Mouse (Mus musculus): ENCODE data around the gene Sept4. TPM values are rescaled to one million over a fixed set of nuclear protein-coding genes. Genes with fewer than 3 reads are reported as not detected.

The Sept4 gene
- polyA plus RNA-seq, 1 experiment: 25.7 TPM

GRCm38 (mm10) chr11:87566501-87566900 lies 2.2 kb upstream of the Sept4 start, which contains the start of gene Gm11492:
Gm11492 (plus strand) TSS chr11:87566653.
- TF ChIP-seq POLR2A (IDR thresholded peaks at IDR 0.05; ENCODE audit: low read depth, low read length) (no peak), CTCF (IDR thresholded peaks at IDR 0.05; ENCODE audit: extremely low read depth, insufficient read depth, insufficient read length, insufficient replicate concordance) (no peak)
- no peak for DNase-seq (ENCODE audit: low read depth in 1 of 2, low spot score in 2 of 2)
- H3K27ac ChIP-seq (ENCODE audit: insufficient read depth, low read length): no peak within 1 kb of the TSS
- 82% methylated on average over 3 of the region's 3 CpGs for WGBS
- no peaks in the 10 kb centered on the region for H3K4me1 ChIP-seq (ENCODE audit: control insufficient read depth, insufficient read depth, insufficient read length)
- H3K27me3 ChIP-seq (ENCODE audit: control insufficient read depth, insufficient read depth, low read length): no peaks in the 10 kb centered on the region
- H3K36me3 ChIP-seq (ENCODE audit: control insufficient read depth, insufficient read depth, low read length): no peaks in the 10 kb centered on the region
- H3K4me3 ChIP-seq (ENCODE audit: extremely low read depth, insufficient read depth, insufficient read length): no peak within 1 kb of the TSS

- Histone ChIP-seq H3K4me3 (ENCODE audit: extremely low read depth, insufficient read depth, insufficient read length) (no peak overlapping the region), H3K27ac (ENCODE audit: insufficient read depth, low read length) (no peak overlapping the region), H3K4me1 (ENCODE audit: control insufficient read depth, insufficient read depth, insufficient read length) (no peaks in the 10 kb centered on the region), H3K27me3 (ENCODE audit: control insufficient read depth, insufficient read depth, low read length) (no peaks in the 10 kb centered on the region), H3K36me3 (ENCODE audit: control insufficient read depth, insufficient read depth, low read length) (no peaks in the 10 kb centered on the region)
- DNase-seq (ENCODE audit: low read depth in 1 of 2, low spot score in 2 of 2): no peak
- no peak for TF ChIP-seq CTCF (IDR thresholded peaks at IDR 0.05; ENCODE audit: extremely low read depth, insufficient read depth, insufficient read length, insufficient replicate concordance)
- no peak for TF ChIP-seq POLR2A (IDR thresholded peaks at IDR 0.05; ENCODE audit: low read depth, low read length)
- 80% methylated on average over 5 of the region's 5 CpGs for WGBS
Measured at GRCm38 (mm10) chr11:87570743-87571142, 2.0 kb downstream of the Sept4 start.

GRCm38 (mm10) chr11:87571361-87571950 lies 2.8 kb downstream of the Sept4 start:
- TF ChIP-seq CTCF (IDR thresholded peaks at IDR 0.05; ENCODE audit: extremely low read depth, insufficient read depth, insufficient read length, insufficient replicate concordance) (no peak), POLR2A (IDR thresholded peaks at IDR 0.05; ENCODE audit: low read depth, low read length) (no peak)
- Histone ChIP-seq H3K27ac (ENCODE audit: insufficient read depth, low read length) (no peak overlapping the region), H3K27me3 (ENCODE audit: control insufficient read depth, insufficient read depth, low read length) (no peaks in the 10 kb centered on the region), H3K36me3 (ENCODE audit: control insufficient read depth, insufficient read depth, low read length) (no peaks in the 10 kb centered on the region), H3K4me1 (ENCODE audit: control insufficient read depth, insufficient read depth, insufficient read length) (no peaks in the 10 kb centered on the region), H3K4me3 (ENCODE audit: extremely low read depth, insufficient read depth, insufficient read length) (no peak overlapping the region)
- no peak for DNase-seq (ENCODE audit: low read depth in 1 of 2, low spot score in 2 of 2)
- WGBS: 91% methylated on average over 1 of the region's 1 CpGs

GRCm38 (mm10) chr11:87573751-87574150 lies 5.0 kb downstream of the Sept4 start:
- DNase-seq (ENCODE audit: low read depth in 1 of 2, low spot score in 2 of 2): no peak
- Histone ChIP-seq H3K27me3 (ENCODE audit: control insufficient read depth, insufficient read depth, low read length) (no peaks in the 10 kb centered on the region), H3K4me1 (ENCODE audit: control insufficient read depth, insufficient read depth, insufficient read length) (peaks cover under 1% of the 10 kb centered on the region; the same call in 1 of the 2 replicates)

GRCm38 (mm10) chr11:87574520-87575180 lies 5.9 kb downstream of the Sept4 start:
- Histone ChIP-seq H3K36me3 (ENCODE audit: control insufficient read depth, insufficient read depth, low read length) (no peaks in the 10 kb centered on the region), H3K4me1 (ENCODE audit: control insufficient read depth, insufficient read depth, insufficient read length) (peaks cover 2% of the 10 kb centered on the region; the same call in 1 of the 2 replicates), H3K27me3 (ENCODE audit: control insufficient read depth, insufficient read depth, low read length) (no peaks in the 10 kb centered on the region), H3K4me3 (ENCODE audit: extremely low read depth, insufficient read depth, insufficient read length) (no peak overlapping the region), H3K27ac (ENCODE audit: insufficient read depth, low read length) (no peak overlapping the region)
- WGBS: 84% methylated on average over 21 of the region's 21 CpGs
- no peak for TF ChIP-seq CTCF (IDR thresholded peaks at IDR 0.05; ENCODE audit: extremely low read depth, insufficient read depth, insufficient read length, insufficient replicate concordance)
- no peak for TF ChIP-seq POLR2A (IDR thresholded peaks at IDR 0.05; ENCODE audit: low read depth, low read length)
- DNase-seq (ENCODE audit: low read depth in 1 of 2, low spot score in 2 of 2): no peak

More at GRCm38 (mm10) chr11:87573751-87574150, 5.0 kb downstream of the Sept4 start:
- WGBS: 66% methylated on average over 7 of the region's 7 CpGs
- no peaks in the 10 kb centered on the region for H3K36me3 ChIP-seq (ENCODE audit: control insufficient read depth, insufficient read depth, low read length)
- no peak overlapping the region for H3K27ac ChIP-seq (ENCODE audit: insufficient read depth, low read length)
- TF ChIP-seq CTCF (IDR thresholded peaks at IDR 0.05; ENCODE audit: extremely low read depth, insufficient read depth, insufficient read length, insufficient replicate concordance) (no peak), POLR2A (IDR thresholded peaks at IDR 0.05; ENCODE audit: low read depth, low read length) (no peak)
- no peak overlapping the region for H3K4me3 ChIP-seq (ENCODE audit: extremely low read depth, insufficient read depth, insufficient read length)

GRCm38 (mm10) chr11:87577601-87578248 lies 9.0 kb downstream of the Sept4 start:
- 65% methylated on average over 6 of the region's 6 CpGs for WGBS
- Histone ChIP-seq H3K27ac (ENCODE audit: insufficient read depth, low read length) (no peak overlapping the region), H3K4me3 (ENCODE audit: extremely low read depth, insufficient read depth, insufficient read length) (peak overlapping the region; percentile 62; the same call in 1 of the 2 replicates), H3K4me1 (ENCODE audit: control insufficient read depth, insufficient read depth, insufficient read length) (peaks cover 2% of the 10 kb centered on the region; the same call in 1 of the 2 replicates), H3K36me3 (ENCODE audit: control insufficient read depth, insufficient read depth, low read length) (no peaks in the 10 kb centered on the region), H3K27me3 (ENCODE audit: control insufficient read depth, insufficient read depth, low read length) (no peaks in the 10 kb centered on the region)
- no peak for DNase-seq (ENCODE audit: low read depth in 1 of 2, low spot score in 2 of 2)
- TF ChIP-seq POLR2A (IDR thresholded peaks at IDR 0.05; ENCODE audit: low read depth, low read length) (no peak), CTCF (IDR thresholded peaks at IDR 0.05; ENCODE audit: extremely low read depth, insufficient read depth, insufficient read length, insufficient replicate concordance) (no peak)
